Mouse (Mus musculus) megakaryocyte, embryonic 14.5 days (primary cell): ENCODE results near the gene Bet1l.

Source experiments
- FLI1 ChIP-seq: IDR thresholded peaks from 2 replicates; pipeline ENCODE4 v1.6.1; 2012; ENCODE audit warnings: low read length, inconsistent platforms, mixed read lengths
- GATA1 ChIP-seq: IDR thresholded peaks from 3 replicates; pipeline ENCODE4 v1.6.1; 2012; ENCODE audit warnings: mixed read lengths, low read length, inconsistent platforms, borderline replicate concordance

DNA sequence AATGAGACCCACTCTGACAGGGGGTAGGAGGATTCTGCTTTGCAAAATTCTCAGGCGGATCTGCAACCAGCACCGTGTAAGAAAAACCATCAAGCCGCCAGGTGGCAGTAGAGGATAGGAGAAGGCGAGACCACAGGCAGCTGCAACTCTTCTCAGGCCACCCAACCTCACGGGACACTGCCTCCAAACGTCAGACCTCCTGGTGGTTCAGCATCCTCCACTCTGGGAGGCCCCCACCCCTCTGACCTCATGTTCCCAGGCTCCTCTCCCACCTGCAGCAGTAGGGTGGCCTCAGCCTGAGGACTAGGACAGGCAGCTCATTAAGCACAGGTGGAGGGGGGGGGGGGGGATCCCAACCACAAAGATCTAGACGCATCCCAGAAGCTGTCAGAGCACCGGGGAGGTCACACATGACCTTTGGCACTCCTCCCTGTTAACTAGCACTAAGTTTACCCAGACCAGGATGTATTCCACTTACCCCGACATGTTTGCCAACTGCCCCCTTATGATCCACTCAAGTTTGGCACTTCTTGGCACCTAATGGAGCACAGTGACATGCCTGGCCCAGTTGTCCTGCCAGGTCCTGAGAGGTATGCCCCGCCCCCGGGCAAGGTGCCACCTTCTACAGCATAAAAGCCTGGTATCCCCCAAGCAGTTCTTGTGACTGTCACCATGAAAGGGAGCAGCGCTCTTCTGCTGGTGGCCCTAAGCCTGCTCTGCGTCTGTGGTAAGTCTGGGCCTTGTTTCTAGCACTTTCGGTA lies 12.3 kb downstream of the Bet1l start, which contains the start of gene Scgb1c1:
- TF ChIP-seq GATA1 (no peak), FLI1 (no peak)
